Mouse (Mus musculus): ENCODE data around the gene Iqcf3. TPM values are rescaled to one million over a fixed set of nuclear protein-coding genes. Genes with fewer than 3 reads are reported as not detected.
"Not testable (repeated sequence)": the region's sequence is repeated elsewhere in the genome, so short reads cannot be mapped to it uniquely, and the experiment has no call there.

Iqcf3 gene
- polyA plus RNA-seq, 1 experiment from 2014 or later = not detected

GRCm38 (mm10) chr9:106501846-106502245, 59.6 kb downstream of the Iqcf3 start:
- no peaks in the 10 kb centered on the region for H3K4me1 ChIP-seq
- H3K4me2 ChIP-seq = no peak overlapping the region
- no peaks in the 10 kb centered on the region for H3K36me3 ChIP-seq (replicated peaks)
- no peak for ATAC-seq (replicated peaks)
- H3K9ac ChIP-seq = no peak overlapping the region
- no peak overlapping the region for H3K4me3 ChIP-seq
- WGBS = 88% methylated on average over 22 of the region's 22 CpGs
- H3K27ac ChIP-seq = no peak overlapping the region
- no peaks in the 10 kb centered on the region for H3K9me3 ChIP-seq
- H3K27me3 ChIP-seq (replicated peaks) = no peaks in the 10 kb centered on the region

DNA sequence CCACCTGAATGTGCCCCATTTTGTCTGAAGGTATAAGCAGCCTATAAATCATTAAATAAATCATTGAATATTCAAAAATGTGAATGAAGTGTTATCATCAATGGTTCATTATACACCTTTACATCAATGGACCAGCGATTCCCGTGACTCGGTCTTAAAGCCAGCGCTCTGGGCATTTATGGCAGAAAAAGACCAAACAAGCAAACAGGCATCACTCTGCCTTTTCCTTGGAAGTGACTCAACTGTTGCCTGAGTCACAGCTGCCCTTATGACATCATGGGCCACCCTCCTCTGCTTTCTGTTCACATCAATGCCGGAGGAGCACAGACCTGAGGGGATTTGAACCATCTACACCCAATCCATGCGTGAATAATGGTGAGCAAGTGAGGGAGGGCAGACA, 61.8 kb downstream of the Iqcf3 start, which contains the start of gene Iqcf1:
Gene Iqcf1, plus strand, starts transcription at position 301 of the 400 bp plus-strand sequence.
- Histone ChIP-seq H3K4me2 (no peak within 1 kb of the TSS), H3K9ac (no peak within 1 kb of the TSS), H3K9me3 (no peaks in the 10 kb centered on the region), H3K27me3 (replicated peaks) (no peaks in the 10 kb centered on the region), H3K4me1 (no peaks in the 10 kb centered on the region), H3K4me3 (no peak within 1 kb of the TSS), H3K27ac (no peak within 1 kb of the TSS), H3K36me3 (replicated peaks) (no peaks in the 10 kb centered on the region)
- ATAC-seq (replicated peaks) = no peak
- WGBS = 94% methylated on average over 6 of the region's 6 CpGs

- not testable (repeated sequence) for H3K4me2 ChIP-seq; H3K27ac ChIP-seq; H3K9ac ChIP-seq; H3K4me3 ChIP-seq; H3K27me3 ChIP-seq (replicated peaks); H3K4me1 ChIP-seq; ATAC-seq (replicated peaks); H3K9me3 ChIP-seq
- WGBS = 86% methylated on average over 6 of the region's 6 CpGs
- H3K36me3 ChIP-seq (replicated peaks) = peaks cover 16% of the 10 kb centered on the region
Measured at GRCm38 (mm10) chr9:106487602-106488001, 73.8 kb downstream of the Iqcf3 start.

- no peaks in the 10 kb centered on the region for H3K4me1 ChIP-seq
- H3K36me3 ChIP-seq (replicated peaks) = peaks cover 20% of the 10 kb centered on the region
- no peaks in the 10 kb centered on the region for H3K9me3 ChIP-seq
- H3K4me2 ChIP-seq = no peak overlapping the region
- 81% methylated on average over 10 of the region's 10 CpGs for WGBS
- no peak overlapping the region for H3K27ac ChIP-seq
- H3K9ac ChIP-seq = no peak overlapping the region
- H3K4me3 ChIP-seq = no peak overlapping the region
- ATAC-seq (replicated peaks) = no peak
- H3K27me3 ChIP-seq (replicated peaks) = no peaks in the 10 kb centered on the region
Measured at GRCm38 (mm10) chr9:106485076-106485475, 76.4 kb downstream of the Iqcf3 start.

- 94% methylated on average over 17 of the region's 17 CpGs for WGBS
- peaks cover 1% of the 10 kb centered on the region; the same call in 1 of the 2 replicates for H3K4me1 ChIP-seq
- no peak overlapping the region for H3K4me2 ChIP-seq
- no peak overlapping the region for H3K4me3 ChIP-seq
- no peaks in the 10 kb centered on the region for H3K9me3 ChIP-seq
- peaks cover 20% of the 10 kb centered on the region for H3K36me3 ChIP-seq (replicated peaks)
- no peaks in the 10 kb centered on the region for H3K27me3 ChIP-seq (replicated peaks)
- no peak overlapping the region for H3K9ac ChIP-seq
- no peak for ATAC-seq (replicated peaks)
- H3K27ac ChIP-seq = no peak overlapping the region
Measured at GRCm38 (mm10) chr9:106483606-106484005, 77.8 kb downstream of the Iqcf3 start.

GRCm38 (mm10) chr9:106483136-106483535, 78.3 kb downstream of the Iqcf3 start:
- Histone ChIP-seq H3K4me1 (peaks cover 6% of the 10 kb centered on the region), H3K27ac (no peak overlapping the region), H3K9ac (no peak overlapping the region), H3K4me3 (no peak overlapping the region), H3K9me3 (no peaks in the 10 kb centered on the region), H3K36me3 (replicated peaks) (peaks cover 20% of the 10 kb centered on the region), H3K4me2 (no peak overlapping the region), H3K27me3 (replicated peaks) (no peaks in the 10 kb centered on the region)
- 96% methylated on average over 10 of the region's 10 CpGs for WGBS
- no peak for ATAC-seq (replicated peaks)

DNA sequence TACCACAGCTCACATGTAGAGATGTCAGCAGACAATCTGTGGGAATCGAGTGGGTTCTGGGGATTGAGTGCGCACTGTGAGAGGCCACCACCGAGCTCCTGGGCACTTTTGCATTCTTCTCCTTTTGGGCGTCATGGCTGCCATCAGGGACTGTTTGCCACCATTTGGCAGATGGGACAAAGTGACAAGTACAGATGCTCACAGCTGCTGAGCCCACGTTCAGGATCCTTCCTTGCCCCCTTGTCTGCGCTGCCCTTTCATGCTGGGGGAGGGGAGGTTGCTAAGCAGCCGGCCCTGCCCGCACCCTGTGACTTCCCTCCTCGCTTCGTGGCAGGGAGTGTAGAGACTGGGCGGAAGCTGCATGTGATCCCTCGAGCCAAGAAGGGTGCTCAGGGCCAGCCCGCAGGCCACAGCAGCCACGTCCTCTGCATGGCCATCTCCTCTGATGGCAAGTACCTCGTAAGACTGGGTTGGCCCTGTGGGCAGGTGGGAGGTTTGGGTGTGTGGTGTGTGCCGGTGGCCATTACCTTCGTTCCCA, 78.8 kb downstream of the Iqcf3 start:
- no peak overlapping the region for H3K4me3 ChIP-seq
- no peaks in the 10 kb centered on the region for H3K27me3 ChIP-seq (replicated peaks)
- peaks cover 11% of the 10 kb centered on the region for H3K4me1 ChIP-seq
- H3K4me2 ChIP-seq = no peak overlapping the region
- peaks cover 20% of the 10 kb centered on the region for H3K36me3 ChIP-seq (replicated peaks)
- no peak overlapping the region for H3K27ac ChIP-seq
- 91% methylated on average over 17 of the region's 17 CpGs for WGBS
- ATAC-seq (replicated peaks) = no peak
- H3K9me3 ChIP-seq = no peaks in the 10 kb centered on the region
- no peak overlapping the region for H3K9ac ChIP-seq

DNA sequence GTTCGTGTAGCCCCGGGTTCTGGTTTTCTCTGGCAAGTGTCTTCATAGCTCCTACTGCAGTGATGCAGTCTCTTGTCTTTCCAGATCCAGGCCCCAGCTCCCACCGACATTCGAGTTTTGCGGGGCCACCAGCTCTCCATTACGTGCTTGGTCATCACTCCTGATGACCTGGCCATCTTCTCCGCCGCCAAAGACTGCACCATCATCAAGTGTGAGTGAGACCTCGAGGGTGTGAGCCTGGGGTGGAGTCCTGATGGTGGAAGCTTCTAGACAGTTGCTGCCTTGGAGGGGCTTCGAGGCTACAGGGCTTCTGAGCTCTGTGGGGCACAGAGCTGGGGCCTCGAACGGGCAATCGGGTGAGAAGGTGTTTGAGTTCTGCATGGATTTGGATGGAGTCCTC, 79.8 kb downstream of the Iqcf3 start:
- ATAC-seq (replicated peaks) = no peak
- Histone ChIP-seq H3K27me3 (replicated peaks) (no peaks in the 10 kb centered on the region), H3K4me3 (no peak overlapping the region), H3K27ac (no peak overlapping the region), H3K36me3 (replicated peaks) (peaks cover 20% of the 10 kb centered on the region), H3K9ac (no peak overlapping the region), H3K4me2 (no peak overlapping the region), H3K9me3 (no peaks in the 10 kb centered on the region), H3K4me1 (peaks cover 13% of the 10 kb centered on the region)
- WGBS = 91% methylated on average over 13 of the region's 13 CpGs

GRCm38 (mm10) chr9:106481075-106481474, 80.4 kb downstream of the Iqcf3 start:
- H3K4me1 ChIP-seq = peaks cover 19% of the 10 kb centered on the region
- H3K9ac ChIP-seq = no peak overlapping the region
- no peaks in the 10 kb centered on the region for H3K27me3 ChIP-seq (replicated peaks)
- 97% methylated on average over 15 of the region's 15 CpGs for WGBS
- H3K4me3 ChIP-seq = no peak overlapping the region
- no peak for ATAC-seq (replicated peaks)
- H3K27ac ChIP-seq = no peak overlapping the region
- H3K36me3 ChIP-seq (replicated peaks) = peaks cover 20% of the 10 kb centered on the region
- no peak overlapping the region for H3K4me2 ChIP-seq
- H3K9me3 ChIP-seq = no peaks in the 10 kb centered on the region

GRCm38 (mm10) chr9:106480541-106480940, 80.9 kb downstream of the Iqcf3 start:
- Histone ChIP-seq H3K9me3 (no peaks in the 10 kb centered on the region), H3K4me3 (no peak overlapping the region), H3K27me3 (replicated peaks) (no peaks in the 10 kb centered on the region), H3K27ac (no peak overlapping the region), H3K9ac (no peak overlapping the region), H3K36me3 (replicated peaks) (peaks cover 20% of the 10 kb centered on the region), H3K4me1 (peaks cover 21% of the 10 kb centered on the region), H3K4me2 (no peak overlapping the region)
- WGBS = 97% methylated on average over 7 of the region's 7 CpGs
- no peak for ATAC-seq (replicated peaks)

GRCm38 (mm10) chr9:106478101-106478500, 83.3 kb downstream of the Iqcf3 start:
- H3K27me3 ChIP-seq (replicated peaks) = no peaks in the 10 kb centered on the region
- peaks cover 9% of the 10 kb centered on the region for H3K36me3 ChIP-seq (replicated peaks)
- no peak for ATAC-seq (replicated peaks)
- H3K4me2 ChIP-seq = peak overlapping the region; percentile 84
- peak overlapping the region; percentile 72 for H3K4me3 ChIP-seq
- peak overlapping the region; percentile 66; the same call in 1 of the 2 replicates for H3K9ac ChIP-seq
- H3K4me1 ChIP-seq = peaks cover 32% of the 10 kb centered on the region
- H3K27ac ChIP-seq = no peak overlapping the region
- 85% methylated on average over 9 of the region's 9 CpGs for WGBS
- H3K9me3 ChIP-seq = no peaks in the 10 kb centered on the region

- Histone ChIP-seq H3K9ac (peak overlapping the region; percentile 66), H3K36me3 (replicated peaks) (0 out of 2 replicates have a peak, but pooled peaks cover 5% of the 10 kb centered on the region), H3K4me2 (peak overlapping the region; percentile 84), H3K4me3 (peak overlapping the region; percentile 72), H3K4me1 (peaks cover 32% of the 10 kb centered on the region), H3K27me3 (replicated peaks) (no peaks in the 10 kb centered on the region), H3K9me3 (no peaks in the 10 kb centered on the region), H3K27ac (no peak overlapping the region)
- ATAC-seq (replicated peaks) = no peak
- WGBS = 8% methylated on average over 16 of the region's 16 CpGs
Measured at GRCm38 (mm10) chr9:106477649-106478048, 83.8 kb downstream of the Iqcf3 start.

DNA sequence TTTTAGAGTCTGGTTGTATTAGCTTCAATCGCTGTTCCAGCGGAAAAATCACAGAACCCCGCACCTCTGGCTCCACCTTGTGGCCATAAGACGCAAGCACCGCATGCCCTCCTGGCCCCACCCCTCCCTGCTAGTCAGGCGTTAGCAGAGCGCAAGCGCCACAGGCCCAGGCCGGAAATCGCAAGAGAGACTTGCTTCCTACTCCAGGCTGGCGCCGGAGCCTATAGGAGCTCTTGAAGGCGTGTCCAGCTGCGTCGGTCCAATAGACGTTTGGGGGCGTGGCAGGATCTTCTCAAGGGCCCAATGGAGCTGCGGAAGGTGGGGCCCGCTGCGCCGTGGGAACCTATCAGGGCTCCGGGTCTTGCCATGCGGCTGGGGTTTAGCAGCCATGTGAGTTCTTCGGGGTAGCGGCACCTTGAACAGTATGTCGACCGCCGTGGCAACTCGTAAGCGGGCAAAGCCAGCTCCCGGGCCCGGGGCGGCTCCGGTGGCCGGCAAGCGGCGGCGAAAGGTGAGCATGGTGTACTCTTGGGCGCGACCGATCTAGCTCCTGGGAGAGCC, 84.4 kb downstream of the Iqcf3 start, which contains the start of gene Parp3:
Gene Parp3, minus strand, starts transcription at position 26 of the 561 bp plus-strand sequence.
- Histone ChIP-seq H3K4me2 (peak within 1 kb of the TSS; percentile 84), H3K36me3 (replicated peaks) (0 out of 2 replicates have a peak, but pooled peaks cover 4% of the 10 kb centered on the region), H3K27ac (0 out of 2 replicates have a peak within 1 kb of the TSS, but pooled peaks have one; percentile 51), H3K4me3 (peak within 1 kb of the TSS; percentile 72), H3K9ac (peak within 1 kb of the TSS; percentile 66), H3K27me3 (replicated peaks) (no peaks in the 10 kb centered on the region), H3K4me1 (peaks cover 32% of the 10 kb centered on the region), H3K9me3 (no peaks in the 10 kb centered on the region)
- peak; percentile 99 for ATAC-seq (replicated peaks)
- under 1% methylated on average over 41 of the region's 41 CpGs for WGBS
